Mouse (Mus musculus) embryonic facial prominence, embryonic 11.5 days (tissue): ENCODE data around the gene Spem2. TPM values are rescaled to one million over a fixed set of nuclear protein-coding genes. Genes with fewer than 3 reads are reported as not detected.

Experiments used
- ATAC-seq: fragments of 200-750 bp; cut with Nextera tagmentation; replicated peaks from 2 replicates; pipeline ENCODE4 v1.8.0; 2017; ENCODE audit warnings: low read depth; ENCODE audit not compliant: insufficient number of reproducible peaks, low FRiP score, low TSS enrichment
- DNase-seq: peaks from one replicate; pipeline ENCODE4 v3.0.0-alpha.2; 2015; ENCODE audit warnings: low spot score
- H3K27ac ChIP-seq: fragments of 300-500 bp; sonication (generic); replicated peaks from 2 replicates; pipeline ENCODE4 v1.5.1; 2014; ENCODE audit warnings: mild to moderate bottlenecking, low read depth, low read length, control low read depth
- H3K27me3 ChIP-seq: fragments of 300-500 bp; sonication (generic); 2 replicates; pipeline ENCODE4 v1.6.1; 2014; ENCODE audit warnings: mild to moderate bottlenecking, low read length, moderate library complexity, mixed read lengths; ENCODE audit not compliant: control insufficient read depth, insufficient read depth
- H3K36me3 ChIP-seq: fragments of 300-500 bp; sonication (generic); replicated peaks from 2 replicates; pipeline ENCODE4 v1.6.1; 2014; ENCODE audit warnings: low read depth, mild to moderate bottlenecking, low read length, moderate library complexity, mixed read lengths; ENCODE audit not compliant: control insufficient read depth, insufficient read depth
- H3K4me1 ChIP-seq: fragments of 300-500 bp; sonication (generic); 2 replicates; pipeline ENCODE4 v1.6.1; 2014; ENCODE audit warnings: low read length, mixed read lengths; ENCODE audit not compliant: control insufficient read depth, insufficient read depth
- H3K4me2 ChIP-seq: fragments of 300-500 bp; sonication (generic); 2 replicates; pipeline ENCODE4 v1.6.1; 2014; ENCODE audit warnings: low read depth, mild to moderate bottlenecking, control low read depth, low read length, moderate library complexity
- H3K4me3 ChIP-seq: fragments of 300-500 bp; sonication (generic); 2 replicates; pipeline ENCODE4 v1.5.1; 2014; ENCODE audit warnings: low read depth, low read length, control low read depth
- H3K9ac ChIP-seq: fragments of 300-500 bp; sonication (generic); replicated peaks from 2 replicates; pipeline ENCODE4 v1.6.1; 2014; ENCODE audit warnings: mild to moderate bottlenecking, control low read depth, low read length
- H3K9me3 ChIP-seq: fragments of 300-500 bp; sonication (generic); replicated peaks from 2 replicates; pipeline ENCODE4 v1.6.1; 2016; ENCODE audit warnings: mild to moderate bottlenecking, low read length, inconsistent platforms, mixed read lengths; ENCODE audit not compliant: control insufficient read depth
- WGBS: fragments of 180-500 bp; shearing (Covaris S2); extraction: QIAGEN DNeasy Blood & Tissue Kit; methylation state at CpG from one replicate; pipeline ENCODE4 v1.1.7; 2014; 5-methylcytosine and 5-hydroxymethylcytosine counted together
- polyA plus RNA-seq: library from polyadenylated mRNA; unstranded; fragments of >200 nt; fragmentation: Nextera tagmentation; extraction: Ambion mirVana; gene quantifications from 2 replicates; pipeline ENCODE4 v1.2.1, GENCODE M21; 2014

Spem2 gene
- polyA plus RNA-seq, 1 experiment from 2014 or later, result not detected

GRCm38 (mm10) chr11:69801379-69801977 lies 16.8 kb downstream of the Spem2 start, which contains the start of gene Fgf11:
Fgf11 (minus strand) TSS chr11:69801857.
- Histone ChIP-seq H3K27ac (0 out of 2 replicates have a peak within 1 kb of the TSS, but pooled peaks have one; percentile 54), H3K4me1 (peaks cover 22% of the 10 kb centered on the region), H3K4me2 (peak within 1 kb of the TSS; percentile 94), H3K4me3 (peak within 1 kb of the TSS; percentile 53), H3K9ac (peak within 1 kb of the TSS; percentile 66), H3K27me3 (peaks cover 49% of the 10 kb centered on the region), H3K36me3 (no peaks in the 10 kb centered on the region), H3K9me3 (no peaks in the 10 kb centered on the region; the same call in 1 of the 2 replicates)
- no peak for DNase-seq
- under 1% methylated on average over 33 of the region's 33 CpGs for WGBS
- no peak for ATAC-seq

GRCm38 (mm10) chr11:69800392-69801197 lies 17.7 kb downstream of the Spem2 start:
- peaks cover 25% of the 10 kb centered on the region for H3K4me1 ChIP-seq

GRCm38 (mm10) chr11:69800138-69800391 lies 18.2 kb downstream of the Spem2 start:
- 0% methylated on average over 11 of the region's 11 CpGs for WGBS
- Histone ChIP-seq H3K4me3 (peak overlapping the region; percentile 53), H3K27me3 (peaks cover 53% of the 10 kb centered on the region), H3K27ac (0 out of 2 replicates have a peak overlapping the region, but pooled peaks have one; percentile 8), H3K36me3 (no peaks in the 10 kb centered on the region), H3K9ac (peak overlapping the region; percentile 66), H3K9me3 (no peaks in the 10 kb centered on the region), H3K4me2 (peak overlapping the region; percentile 94), H3K4me1 (peaks cover 27% of the 10 kb centered on the region)
- ATAC-seq (0 out of 2 replicates have a peak, but pooled peaks have one; percentile 0), DNase-seq (peak; percentile 44)

More at GRCm38 (mm10) chr11:69800392-69801197, 17.7 kb downstream of the Spem2 start:
- Histone ChIP-seq H3K4me3 (peak overlapping the region; percentile 53), H3K4me2 (peak overlapping the region; percentile 94), H3K9me3 (no peaks in the 10 kb centered on the region), H3K27ac (peak overlapping the region; percentile 54; the same call in 1 of the 2 replicates), H3K9ac (peak overlapping the region; percentile 66), H3K36me3 (no peaks in the 10 kb centered on the region), H3K27me3 (peaks cover 52% of the 10 kb centered on the region)
- ATAC-seq (peak; percentile 65), DNase-seq (peak; percentile 80)
- WGBS, result under 1% methylated on average over 36 of the region's 36 CpGs

GRCm38 (mm10) chr11:69799394-69800137 lies 18.7 kb downstream of the Spem2 start:
- ATAC-seq (no peak), DNase-seq (no peak)
- 28% methylated on average over 12 of the region's 12 CpGs for WGBS
- Histone ChIP-seq H3K4me1 (peaks cover 27% of the 10 kb centered on the region), H3K9ac (no peak overlapping the region), H3K9me3 (no peaks in the 10 kb centered on the region), H3K27me3 (peaks cover 48% of the 10 kb centered on the region), H3K4me3 (peak overlapping the region; percentile 53), H3K36me3 (no peaks in the 10 kb centered on the region), H3K27ac (peak overlapping the region; percentile 49; the same call in 1 of the 2 replicates), H3K4me2 (peak overlapping the region; percentile 94)

- H3K4me3 ChIP-seq, result no peak overlapping the region
- WGBS, result 69% methylated on average over 7 of the region's 7 CpGs
- DNase-seq (no peak), ATAC-seq (no peak)
- H3K4me2 ChIP-seq, result no peak overlapping the region
- no peaks in the 10 kb centered on the region for H3K9me3 ChIP-seq
- H3K9ac ChIP-seq, result no peak overlapping the region
- no peak overlapping the region for H3K27ac ChIP-seq
- no peaks in the 10 kb centered on the region for H3K36me3 ChIP-seq
- H3K4me1 ChIP-seq, result peaks cover 19% of the 10 kb centered on the region
- H3K27me3 ChIP-seq, result peaks cover 34% of the 10 kb centered on the region
Observed at GRCm38 (mm10) chr11:69797924-69798323, 20.3 kb downstream of the Spem2 start.

GRCm38 (mm10) chr11:69795983-69796435 lies 22.3 kb downstream of the Spem2 start:
- WGBS, result 3% methylated on average over 13 of the region's 13 CpGs
- peak overlapping the region; percentile 80 for H3K4me2 ChIP-seq
- no peaks in the 10 kb centered on the region for H3K9me3 ChIP-seq
- no peaks in the 10 kb centered on the region for H3K36me3 ChIP-seq
- DNase-seq, result no peak
- no peak overlapping the region; the same call in 1 of the 2 replicates for H3K9ac ChIP-seq
- peak overlapping the region; percentile 40 for H3K4me3 ChIP-seq
- ATAC-seq, result no peak
- H3K27me3 ChIP-seq, result peaks cover 17% of the 10 kb centered on the region
- peaks cover 12% of the 10 kb centered on the region; the same call in 1 of the 2 replicates for H3K4me1 ChIP-seq
- H3K27ac ChIP-seq, result no peak overlapping the region

- H3K36me3 ChIP-seq, result no peaks in the 10 kb centered on the region
- 2% methylated on average over 52 of the region's 52 CpGs for WGBS
- no peaks in the 10 kb centered on the region for H3K9me3 ChIP-seq
- peak within 1 kb of the TSS; percentile 80 for H3K4me2 ChIP-seq
- DNase-seq (peak; percentile 95), ATAC-seq (peak; percentile 92)
- H3K9ac ChIP-seq, result peak within 1 kb of the TSS; percentile 46
- H3K4me1 ChIP-seq, result peaks cover 12% of the 10 kb centered on the region; the same call in 1 of the 2 replicates
- peaks cover 17% of the 10 kb centered on the region for H3K27me3 ChIP-seq
- peak within 1 kb of the TSS; percentile 40 for H3K4me3 ChIP-seq
- H3K27ac ChIP-seq, result no peak within 1 kb of the TSS
Observed at GRCm38 (mm10) chr11:69795168-69795982, 22.9 kb downstream of the Spem2 start, which contains the start of gene Chrnb1. Chrnb1 (minus strand) TSS chr11:69795943.
